Mouse (Mus musculus): ENCODE data around the gene Mtg2. TPM values are rescaled to one million over a fixed set of nuclear protein-coding genes. Genes with fewer than 3 reads are reported as not detected.

Mtg2 gene
- total RNA-seq, 2 experiments from 2014 or later = 15.7 to 16.3 TPM

Other genes starting within 250 kb of the Mtg2 start
- 10 to 100 TPM; 17.9 to 18.5 TPM for gene Taf4, start 93.9 kb upstream of the Mtg2 start, total RNA-seq (2021)
- gene Lsm14b, start 45.6 kb upstream of the Mtg2 start, total RNA-seq (2021) = 100 to 1,000 TPM; 110 to 112 TPM
- 100 to 1,000 TPM; 189 to 195 TPM for gene Psma7, start 28.2 kb upstream of the Mtg2 start, total RNA-seq (2021)
- gene Ss18l1, start 28.1 kb upstream of the Mtg2 start, total RNA-seq (2021) = 10 to 100 TPM; 37.8 to 39.7 TPM
- gene Hrh3, start 33.9 kb downstream of the Mtg2 start, total RNA-seq (2021) = 10 to 100 TPM; 24.8 to 33.6 TPM
- gene Osbpl2, start 48.7 kb downstream of the Mtg2 start, total RNA-seq (2021) = 10 to 100 TPM; 52.0 to 53.5 TPM
- 100 to 1,000 TPM in 1 of 2 experiments, 10 to 100 TPM in 1; 98.4 to 104 TPM for gene Adrm1, start 100.9 kb downstream of the Mtg2 start, total RNA-seq (2021)
- 10 to 100 TPM in 1 of 2 experiments, 1 to 10 TPM in 1; 7.3 to 10.7 TPM for gene Lama5, start 155.3 kb downstream of the Mtg2 start, total RNA-seq (2021)
- gene Rps21, start 186.8 kb downstream of the Mtg2 start, total RNA-seq (2021) = 100 to 1,000 TPM; 571 to 582 TPM
- 10 to 100 TPM; 40.2 to 43.6 TPM for gene Cables2, start 202.9 kb downstream of the Mtg2 start, total RNA-seq (2021)
- not detected for gene Rbbp8nl, start 219.3 kb downstream of the Mtg2 start, total RNA-seq (2021)